Mouse (Mus musculus) thymus, postnatal 14 days (tissue): ENCODE results near the gene Adamts4.

ENCODE experiments used
- DNase-seq: peaks from one replicate; pipeline ENCODE4 v3.0.0; 2021

The Adamts4 gene

GRCm38 (mm10) chr1:171249913-171250600 is at the start of gene Adamts4:
TSS of gene Adamts4 (plus strand) at chr1:171250421.
- DNase-seq = no peak

- no peak for DNase-seq
These were observed 49.5 kb upstream of the Adamts4 start for GRCm38 (mm10) chr1:171200769-171201168.

GRCm38 (mm10) chr1:171203471-171204248 is 46.6 kb upstream of the Adamts4 start:
- DNase-seq = no peak

- no peak for DNase-seq
These were observed 46.0 kb upstream of the Adamts4 start for GRCm38 (mm10) chr1:171204249-171204644.

GRCm38 (mm10) chr1:171205704-171206493 is 44.3 kb upstream of the Adamts4 start:
- DNase-seq = no peak

GRCm38 (mm10) chr1:171209409-171209808 is 40.8 kb upstream of the Adamts4 start:
- DNase-seq = no peak

GRCm38 (mm10) chr1:171212854-171213253 is 37.4 kb upstream of the Adamts4 start:
- DNase-seq = no peak

- no peak for DNase-seq
These were observed 36.3 kb upstream of the Adamts4 start, which contains the start of gene Nr1i3 for GRCm38 (mm10) chr1:171213801-171214496. TSS of gene Nr1i3 (plus strand) at chr1:171213970.

GRCm38 (mm10) chr1:171216241-171216955 is 33.8 kb upstream of the Adamts4 start:
- no peak for DNase-seq

GRCm38 (mm10) chr1:171220871-171221270 is 29.4 kb upstream of the Adamts4 start:
- DNase-seq = peak; percentile 82

- DNase-seq = no peak
These were observed 28.7 kb upstream of the Adamts4 start for GRCm38 (mm10) chr1:171221281-171222193.

- DNase-seq = peak; percentile 88
These were observed 27.7 kb upstream of the Adamts4 start, which contains the start of gene Tomm40l for GRCm38 (mm10) chr1:171222238-171223155. TSS of gene Tomm40l (minus strand) at chr1:171222514.

- DNase-seq = peak; percentile 19
These were observed 27.1 kb upstream of the Adamts4 start for GRCm38 (mm10) chr1:171223168-171223567.

- DNase-seq = no peak
These were observed 26.4 kb upstream of the Adamts4 start for GRCm38 (mm10) chr1:171223796-171224195.

- no peak for DNase-seq
These were observed 25.4 kb upstream of the Adamts4 start, which contains the start of gene Apoa2 for GRCm38 (mm10) chr1:171224857-171225256. TSS of gene Apoa2 (plus strand) at chr1:171225054.

- no peak for DNase-seq
These were observed 23.4 kb upstream of the Adamts4 start for GRCm38 (mm10) chr1:171226780-171227179.

- no peak for DNase-seq
These were observed 22.3 kb upstream of the Adamts4 start for GRCm38 (mm10) chr1:171227879-171228278.

GRCm38 (mm10) chr1:171229750-171230149 is 20.5 kb upstream of the Adamts4 start:
- no peak for DNase-seq

- DNase-seq = no peak
These were observed 20.0 kb upstream of the Adamts4 start for GRCm38 (mm10) chr1:171230215-171230614.

- no peak for DNase-seq
These were observed 18.4 kb upstream of the Adamts4 start for GRCm38 (mm10) chr1:171231844-171232243.
